Mouse (Mus musculus): ENCODE data around the gene 6030452D12Rik. TPM values are rescaled to one million over a fixed set of nuclear protein-coding genes. Genes with fewer than 3 reads are reported as not detected.

Gene 6030452D12Rik
- polyA plus RNA-seq, 2 experiments = not detected

- Histone ChIP-seq H3K9ac (ENCODE audit: low read depth, low read length, severe bottlenecking) (no peak overlapping the region), H3K4me1 (ENCODE audit: control insufficient read depth, insufficient read depth, low read length) (peaks cover 44% of the 10 kb centered on the region), H3K27me3 (ENCODE audit: control insufficient read depth, insufficient read depth, low read length) (peaks cover 9% of the 10 kb centered on the region; the same call in 1 of the 2 replicates), H3K9me3 (ENCODE audit: control insufficient read depth, low read length) (no peaks in the 10 kb centered on the region), H3K4me2 (replicated peaks; ENCODE audit: low read depth, low read length, severe bottlenecking) (no peak overlapping the region), H3K4me3 (replicated peaks; ENCODE audit: low read length) (no peak overlapping the region), H3K36me3 (ENCODE audit: control insufficient read depth, insufficient read depth, low read length) (no peaks in the 10 kb centered on the region), H3K27ac (replicated peaks; ENCODE audit: low read depth, low read length) (peak overlapping the region; percentile 53)
- TF ChIP-seq POLR2A (IDR thresholded peaks at IDR 0.05; ENCODE audit: borderline replicate concordance, extremely low read depth, insufficient read depth, insufficient read length) = no peak
- DNase-seq (ENCODE audit: low spot score) = peak; percentile 7
- ATAC-seq (ENCODE audit: low FRiP score, low read depth) = no peak
- WGBS = 78% methylated on average over 1 of the region's 1 CpGs
These were observed 5.8 kb downstream of the 6030452D12Rik start for GRCm38 (mm10) chr8:106506106-106506505.

GRCm38 (mm10) chr8:106507761-106508331 is 7.5 kb downstream of the 6030452D12Rik start:
- peaks cover 9% of the 10 kb centered on the region; the same call in 1 of the 2 replicates for H3K27me3 ChIP-seq (ENCODE audit: control insufficient read depth, insufficient read depth, low read length)
- H3K36me3 ChIP-seq (ENCODE audit: control insufficient read depth, insufficient read depth, low read length) = no peaks in the 10 kb centered on the region
- peak overlapping the region; percentile 38; the same call in 1 of the 2 replicates for H3K9ac ChIP-seq (ENCODE audit: low read depth, low read length, severe bottlenecking)
- TF ChIP-seq POLR2A (IDR thresholded peaks at IDR 0.05; ENCODE audit: borderline replicate concordance, extremely low read depth, insufficient read depth, insufficient read length) = no peak
- H3K4me2 ChIP-seq (replicated peaks; ENCODE audit: low read depth, low read length, severe bottlenecking) = peak overlapping the region; percentile 71
- H3K9me3 ChIP-seq (ENCODE audit: control insufficient read depth, low read length) = no peaks in the 10 kb centered on the region
- no peak for ATAC-seq (ENCODE audit: low FRiP score, low read depth)
- DNase-seq (ENCODE audit: low spot score) = peak; percentile 56
- WGBS = 2% methylated on average over 30 of the region's 30 CpGs
- H3K27ac ChIP-seq (replicated peaks; ENCODE audit: low read depth, low read length) = peak overlapping the region; percentile 41
- H3K4me3 ChIP-seq (replicated peaks; ENCODE audit: low read length) = peak overlapping the region; percentile 28
- peaks cover 42% of the 10 kb centered on the region for H3K4me1 ChIP-seq (ENCODE audit: control insufficient read depth, insufficient read depth, low read length)

- H3K4me2 ChIP-seq (replicated peaks; ENCODE audit: low read depth, low read length, severe bottlenecking) = peak overlapping the region; percentile 71
- 0 out of 2 replicates have a peak overlapping the region, but pooled peaks have one; percentile 41 for H3K27ac ChIP-seq (replicated peaks; ENCODE audit: low read depth, low read length)
- H3K4me1 ChIP-seq (ENCODE audit: control insufficient read depth, insufficient read depth, low read length) = peaks cover 47% of the 10 kb centered on the region
- peak; percentile 1 for DNase-seq (ENCODE audit: low spot score)
- peaks cover 9% of the 10 kb centered on the region; the same call in 1 of the 2 replicates for H3K27me3 ChIP-seq (ENCODE audit: control insufficient read depth, insufficient read depth, low read length)
- no peak for ATAC-seq (ENCODE audit: low FRiP score, low read depth)
- TF ChIP-seq POLR2A (IDR thresholded peaks at IDR 0.05; ENCODE audit: borderline replicate concordance, extremely low read depth, insufficient read depth, insufficient read length) = no peak
- H3K9ac ChIP-seq (ENCODE audit: low read depth, low read length, severe bottlenecking) = no peak overlapping the region
- H3K4me3 ChIP-seq (replicated peaks; ENCODE audit: low read length) = no peak overlapping the region
- no peaks in the 10 kb centered on the region for H3K9me3 ChIP-seq (ENCODE audit: control insufficient read depth, low read length)
- no peaks in the 10 kb centered on the region for H3K36me3 ChIP-seq (ENCODE audit: control insufficient read depth, insufficient read depth, low read length)
- WGBS = 26% methylated on average over 3 of the region's 3 CpGs
These were observed 8.1 kb downstream of the 6030452D12Rik start for GRCm38 (mm10) chr8:106508456-106508855.

GRCm38 (mm10) chr8:106509079-106509780 is 8.9 kb downstream of the 6030452D12Rik start:
- Histone ChIP-seq H3K27ac (replicated peaks; ENCODE audit: low read depth, low read length) (no peak overlapping the region), H3K4me3 (replicated peaks; ENCODE audit: low read length) (no peak overlapping the region)

GRCm38 (mm10) chr8:106510365-106510975 is 10.1 kb downstream of the 6030452D12Rik start, which contains the start of gene Cdh3:
Cdh3 (plus strand) TSS chr8:106510891.
- peaks cover 49% of the 10 kb centered on the region for H3K4me1 ChIP-seq (ENCODE audit: control insufficient read depth, insufficient read depth, low read length)
- 1% methylated on average over 34 of the region's 34 CpGs for WGBS
- peak; percentile 69 for DNase-seq (ENCODE audit: low spot score)
- H3K4me2 ChIP-seq (replicated peaks; ENCODE audit: low read depth, low read length, severe bottlenecking) = peak within 1 kb of the TSS; percentile 90
- 0 out of 2 replicates have a peak, but pooled peaks have one; percentile 61 for TF ChIP-seq POLR2A (IDR thresholded peaks at IDR 0.05; ENCODE audit: borderline replicate concordance, extremely low read depth, insufficient read depth, insufficient read length)
- peak within 1 kb of the TSS; percentile 55 for H3K4me3 ChIP-seq (replicated peaks; ENCODE audit: low read length)
- H3K27ac ChIP-seq (replicated peaks; ENCODE audit: low read depth, low read length) = peak within 1 kb of the TSS; percentile 87
- peak; percentile 51 for ATAC-seq (ENCODE audit: low FRiP score, low read depth)
- H3K27me3 ChIP-seq (ENCODE audit: control insufficient read depth, insufficient read depth, low read length) = peaks cover 9% of the 10 kb centered on the region; the same call in 1 of the 2 replicates
- H3K9me3 ChIP-seq (ENCODE audit: control insufficient read depth, low read length) = no peaks in the 10 kb centered on the region
- no peaks in the 10 kb centered on the region for H3K36me3 ChIP-seq (ENCODE audit: control insufficient read depth, insufficient read depth, low read length)
- H3K9ac ChIP-seq (ENCODE audit: low read depth, low read length, severe bottlenecking) = peak within 1 kb of the TSS; percentile 70

More at GRCm38 (mm10) chr8:106509079-106509780, 8.9 kb downstream of the 6030452D12Rik start:
- Histone ChIP-seq H3K27me3 (ENCODE audit: control insufficient read depth, insufficient read depth, low read length) (peaks cover 9% of the 10 kb centered on the region; the same call in 1 of the 2 replicates), H3K9ac (ENCODE audit: low read depth, low read length, severe bottlenecking) (no peak overlapping the region), H3K4me2 (replicated peaks; ENCODE audit: low read depth, low read length, severe bottlenecking) (no peak overlapping the region), H3K36me3 (ENCODE audit: control insufficient read depth, insufficient read depth, low read length) (no peaks in the 10 kb centered on the region), H3K9me3 (ENCODE audit: control insufficient read depth, low read length) (no peaks in the 10 kb centered on the region), H3K4me1 (ENCODE audit: control insufficient read depth, insufficient read depth, low read length) (peaks cover 54% of the 10 kb centered on the region)
- TF ChIP-seq POLR2A (IDR thresholded peaks at IDR 0.05; ENCODE audit: borderline replicate concordance, extremely low read depth, insufficient read depth, insufficient read length) = no peak
- no peak for ATAC-seq (ENCODE audit: low FRiP score, low read depth)
- 56% methylated on average over 8 of the region's 8 CpGs for WGBS
- peak; percentile 2 for DNase-seq (ENCODE audit: low spot score)
